Mouse (Mus musculus): ENCODE data around the gene Gstz1.

DNA sequence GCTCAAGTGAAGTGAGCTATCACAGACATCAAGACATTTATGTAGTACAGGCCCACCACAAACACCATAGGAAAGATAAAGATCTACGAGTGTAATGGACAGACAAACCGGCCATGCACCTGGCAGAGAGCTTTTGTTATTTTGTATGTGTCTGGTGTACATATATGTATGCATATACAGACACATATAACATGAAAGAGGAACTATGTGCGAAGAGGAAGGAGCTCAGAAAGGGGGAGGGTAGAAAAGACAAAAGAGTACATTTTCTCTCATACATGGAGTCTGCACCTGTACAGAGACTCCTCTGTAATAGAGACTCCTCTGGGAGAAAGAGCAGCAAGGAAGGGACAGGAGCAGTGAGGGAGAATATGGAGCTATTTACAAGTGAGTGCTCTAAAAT is 46.0 kb downstream of the Gstz1 start:
- TF ChIP-seq POLR2A (IDR thresholded peaks at IDR 0.05; ENCODE audit: extremely low read depth, insufficient read depth, low read length) = no peak
- TF ChIP-seq CTCF (IDR thresholded peaks at IDR 0.05; ENCODE audit: extremely low read depth, insufficient read depth, low read length) = no peak
